Mouse (Mus musculus) spleen, adult 2 months (tissue): ENCODE measurements around the gene Endou. TPM values are rescaled to one million over a fixed set of nuclear protein-coding genes. Genes with fewer than 3 reads are reported as not detected.

ENCODE experiments used
- DNase-seq, 2 experiments: peaks; one replicate each; pipeline versions ENCODE4 v3.0.0 to v3.0.0-alpha.2; 2012 to 2021; ENCODE audit warnings: low spot score in 2 of 2, low read depth in 1 of 2
- H3K27ac ChIP-seq: fragments of 200-500 bp; 2 replicates; pipeline ENCODE4 v1.5.1; 2012; ENCODE audit warnings: low read length, inconsistent platforms; ENCODE audit not compliant: insufficient read depth
- H3K27me3 ChIP-seq: fragments of 200-500 bp; 2 replicates; pipeline ENCODE4 v1.6.1; 2012; ENCODE audit warnings: mild to moderate bottlenecking, moderate library complexity, low read length, inconsistent platforms; ENCODE audit not compliant: control insufficient read depth, insufficient read depth
- H3K36me3 ChIP-seq: fragments of 200-500 bp; 2 replicates; pipeline ENCODE4 v1.6.1; 2012; ENCODE audit warnings: mild to moderate bottlenecking, low read length, inconsistent platforms; ENCODE audit not compliant: control insufficient read depth, insufficient read depth
- H3K4me1 ChIP-seq: fragments of 200-500 bp; 2 replicates; pipeline ENCODE4 v1.6.1; 2011; ENCODE audit warnings: inconsistent platforms; ENCODE audit not compliant: control insufficient read depth, insufficient read depth, insufficient read length
- H3K4me3 ChIP-seq: fragments of 200-500 bp; 2 replicates; pipeline ENCODE4 v1.5.1; 2011; ENCODE audit warnings: mild to moderate bottlenecking, inconsistent platforms; ENCODE audit not compliant: insufficient read depth, insufficient read length; ENCODE audit errors: extremely low read depth
- CTCF ChIP-seq: fragments of 200-500 bp; IDR thresholded peaks from 2 replicates; pipeline ENCODE4 v1.5.1; 2011; ENCODE audit warnings: mild to moderate bottlenecking, inconsistent platforms; ENCODE audit not compliant: insufficient read depth, insufficient read length, insufficient replicate concordance; ENCODE audit errors: extremely low read depth
- POLR2A ChIP-seq: fragments of 200-500 bp; IDR thresholded peaks from 2 replicates; pipeline ENCODE4 v1.6.1; 2011; ENCODE audit warnings: low read depth, low read length, inconsistent platforms
- WGBS: fragments of 180-500 bp; shearing (Covaris S2); methylation state at CpG from one replicate; pipeline ENCODE4 v1.1.7; 2018; 5-methylcytosine and 5-hydroxymethylcytosine counted together
- polyA plus RNA-seq: library from polyadenylated mRNA; depleted of rRNA; stranded (reverse); fragments of >200 nt; gene quantifications from 2 replicates; pipeline ENCODE4 v1.2.3, GENCODE M21; 2012

The Endou gene
- polyA plus RNA-seq, 1 experiment: 4.1 TPM

- Histone ChIP-seq H3K27ac (peak overlapping the region; percentile 37; the same call in 1 of the 2 replicates), H3K27me3 (no peaks in the 10 kb centered on the region), H3K36me3 (no peaks in the 10 kb centered on the region), H3K4me1 (no peaks in the 10 kb centered on the region), H3K4me3 (no peak overlapping the region)
- TF ChIP-seq CTCF: no peak
- no peak for TF ChIP-seq POLR2A
- no peak for DNase-seq
- WGBS: 72% methylated on average over 5 of the region's 5 CpGs
Measured at GRCm38 (mm10) chr15:97773108-97773507, 42.0 kb upstream of the Endou start.

GRCm38 (mm10) chr15:97770280-97770679 lies 39.1 kb upstream of the Endou start:
- H3K4me1 ChIP-seq: peaks cover 4% of the 10 kb centered on the region
- TF ChIP-seq CTCF: no peak
- TF ChIP-seq POLR2A: no peak
- no peaks in the 10 kb centered on the region for H3K36me3 ChIP-seq
- H3K27ac ChIP-seq: no peak overlapping the region
- WGBS: 90% methylated on average over 8 of the region's 8 CpGs
- no peak for DNase-seq
- 0 out of 2 replicates have a peak, but pooled peaks cover 2% of the 10 kb centered on the region for H3K27me3 ChIP-seq
- no peak overlapping the region for H3K4me3 ChIP-seq

- Histone ChIP-seq H3K27me3 (0 out of 2 replicates have a peak, but pooled peaks cover 2% of the 10 kb centered on the region), H3K4me1 (peaks cover 10% of the 10 kb centered on the region), H3K36me3 (no peaks in the 10 kb centered on the region), H3K27ac (peak overlapping the region; percentile 55; the same call in 1 of the 2 replicates), H3K4me3 (peak overlapping the region; percentile 58)
- TF ChIP-seq CTCF: no peak
- no peak for TF ChIP-seq POLR2A
- 2% methylated on average over 18 of the region's 18 CpGs for WGBS
- peak in 1 of 2 experiments; percentile 38 for DNase-seq
Measured at GRCm38 (mm10) chr15:97768192-97768591, 37.1 kb upstream of the Endou start.

- Histone ChIP-seq H3K4me3 (peak within 1 kb of the TSS; percentile 58), H3K27ac (peak within 1 kb of the TSS; percentile 55), H3K36me3 (no peaks in the 10 kb centered on the region), H3K27me3 (0 out of 2 replicates have a peak, but pooled peaks cover 2% of the 10 kb centered on the region), H3K4me1 (peaks cover 12% of the 10 kb centered on the region)
- TF ChIP-seq CTCF: peak; percentile 68; the same call in 1 of the 2 replicates
- no peak; the same call in 1 of the 2 replicates for TF ChIP-seq POLR2A
- DNase-seq: peak; percentile 39 to 79
- WGBS: 3% methylated on average over 44 of the region's 44 CpGs
Measured at GRCm38 (mm10) chr15:97767280-97768186, 36.4 kb upstream of the Endou start, which contains the start of gene Rapgef3. Gene Rapgef3 (minus strand): TSS chr15:97767972.

GRCm38 (mm10) chr15:97766594-97767279 lies 35.6 kb upstream of the Endou start:
- 34% methylated on average over 23 of the region's 23 CpGs for WGBS
- H3K27ac ChIP-seq: peak overlapping the region; percentile 12
- no peaks in the 10 kb centered on the region for H3K36me3 ChIP-seq
- peak overlapping the region; percentile 58; the same call in 1 of the 2 replicates for H3K4me3 ChIP-seq
- H3K4me1 ChIP-seq: peaks cover 13% of the 10 kb centered on the region
- no peak for DNase-seq
- 0 out of 2 replicates have a peak, but pooled peaks cover 2% of the 10 kb centered on the region for H3K27me3 ChIP-seq
- TF ChIP-seq POLR2A (no peak), CTCF (no peak)

GRCm38 (mm10) chr15:97766194-97766593 lies 35.1 kb upstream of the Endou start:
- WGBS: 59% methylated on average over 8 of the region's 8 CpGs
- no peak for DNase-seq
- Histone ChIP-seq H3K4me1 (peaks cover 13% of the 10 kb centered on the region), H3K27ac (no peak overlapping the region), H3K27me3 (0 out of 2 replicates have a peak, but pooled peaks cover 2% of the 10 kb centered on the region), H3K4me3 (peak overlapping the region; percentile 58), H3K36me3 (no peaks in the 10 kb centered on the region)
- no peak for TF ChIP-seq CTCF
- no peak for TF ChIP-seq POLR2A
